Mouse (Mus musculus): ENCODE measurements around the gene Mitf.

GRCm38 (mm10) chr6:97866575-97866974 is 59.7 kb downstream of the Mitf start:
- TF ChIP-seq CTCF (IDR thresholded peaks at IDR 0.05; ENCODE audit: borderline replicate concordance, insufficient read depth, low read length) (no peak), POLR2A (IDR thresholded peaks at IDR 0.05; ENCODE audit: low read depth, low read length) (no peak)

Measured in embryonic fibroblast, embryonic 13.5 days (primary cell).